Mouse (Mus musculus): ENCODE measurements at regions not wholly inside any gene's neighbourhood (a gene's known extent, or its start where the extent isn't known, plus 50 kb on each side); places are given as distances from the start of the nearest gene placed in this dataset.

GRCm38 (mm10) chr12:15222497-15223170 lies 594.1 kb downstream of the Trib2 start:
- ATAC-seq (ENCODE audit: extremely low read depth, insufficient number of reproducible peaks, low FRiP score, poor library complexity, severe bottlenecking): no peak

DNA sequence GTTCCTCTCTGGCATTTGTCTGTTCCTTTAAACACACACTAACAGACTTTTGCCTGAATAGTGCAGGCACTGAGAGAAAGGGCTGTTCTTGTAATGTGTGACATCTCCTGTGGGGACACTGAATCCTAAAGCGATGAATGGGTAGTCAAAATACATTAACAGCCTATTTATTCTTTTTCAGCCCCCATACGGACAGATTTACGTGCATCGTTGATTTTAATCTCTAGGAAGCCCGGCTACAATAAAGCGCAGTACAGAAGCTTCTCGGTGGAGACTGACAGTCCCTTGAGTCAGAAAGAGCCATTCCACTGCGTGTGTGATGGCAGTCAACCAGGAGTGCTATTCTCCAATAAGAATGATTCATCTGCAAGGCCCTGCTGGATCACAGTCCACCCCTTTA lies 598.2 kb downstream of the Trib2 start:
- ATAC-seq (ENCODE audit: extremely low read depth, insufficient number of reproducible peaks, low FRiP score, poor library complexity, severe bottlenecking): no peak

DNA sequence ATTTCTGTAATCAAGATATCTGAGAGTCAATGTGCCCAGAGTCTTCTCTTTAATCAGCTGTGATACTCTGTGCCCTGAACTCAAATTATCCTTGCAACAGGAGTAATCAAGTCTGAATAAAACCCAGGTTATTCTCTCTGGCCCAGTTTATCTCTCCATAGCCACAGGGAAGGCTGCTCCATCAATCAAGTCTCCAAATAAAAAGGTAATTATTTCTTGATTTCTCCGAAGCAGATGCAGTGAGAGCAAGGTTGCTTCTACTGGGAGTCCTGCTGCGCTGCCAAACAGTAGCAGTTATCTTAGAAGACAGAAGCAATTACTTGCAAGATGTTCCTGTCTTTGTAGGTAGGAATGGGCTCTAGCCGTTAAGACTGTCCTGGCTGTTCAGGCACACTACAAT lies 600.5 kb downstream of the Trib2 start:
- no peak for ATAC-seq (ENCODE audit: extremely low read depth, insufficient number of reproducible peaks, low FRiP score, poor library complexity, severe bottlenecking)

DNA sequence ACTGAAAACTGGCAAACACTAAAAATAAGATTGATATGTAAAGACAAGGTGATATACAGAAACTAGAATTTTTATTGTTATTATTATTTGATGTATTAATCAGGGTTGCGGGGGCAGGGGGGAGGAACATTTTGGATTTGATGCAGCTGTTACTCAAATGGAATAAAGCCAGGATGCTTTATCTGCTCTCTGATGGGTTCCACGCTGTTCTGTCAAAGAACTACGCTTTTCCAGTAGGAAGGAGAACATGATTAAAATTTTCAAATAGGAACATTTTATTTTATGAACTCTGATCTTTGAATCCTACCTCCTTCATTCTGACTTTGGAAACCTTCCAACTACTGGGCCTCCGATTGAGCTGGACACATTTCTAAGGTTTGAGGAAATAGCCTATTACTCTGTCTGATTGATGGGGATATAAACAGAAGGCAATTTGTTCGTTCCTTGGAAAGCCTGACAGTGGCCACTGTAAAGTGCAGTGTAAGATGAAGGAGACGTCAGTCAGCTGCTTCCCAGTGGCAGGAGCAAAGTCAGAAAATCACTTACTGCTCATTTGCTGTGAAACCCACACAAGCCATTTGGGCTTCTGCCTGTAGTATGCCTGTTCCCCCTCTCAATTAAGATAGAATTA lies 642.2 kb downstream of the Trib2 start:
- ATAC-seq (ENCODE audit: extremely low read depth, insufficient number of reproducible peaks, low FRiP score, poor library complexity, severe bottlenecking): no peak

DNA sequence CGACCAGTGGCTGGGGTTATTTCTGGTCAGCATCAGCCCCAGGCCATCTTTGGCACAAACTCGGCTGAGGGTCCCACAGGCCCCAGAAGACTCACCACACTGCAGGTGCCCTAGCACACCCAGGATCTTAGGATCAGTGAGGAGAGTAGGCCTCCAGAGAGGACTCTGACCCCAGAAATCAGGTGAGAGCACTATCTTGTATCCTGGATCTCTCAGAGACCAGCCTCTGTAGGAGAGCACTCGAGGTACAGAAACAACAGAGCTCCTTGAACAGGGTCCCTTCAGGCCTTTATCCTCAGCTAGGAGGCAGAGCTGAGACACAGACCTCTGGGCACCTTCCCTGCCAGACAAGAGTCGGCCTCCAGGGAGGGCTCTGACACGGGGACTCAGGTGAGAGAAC lies 654.1 kb downstream of the Trib2 start:
- no peak for ATAC-seq (ENCODE audit: extremely low read depth, insufficient number of reproducible peaks, low FRiP score, poor library complexity, severe bottlenecking)

GRCm38 (mm10) chr12:15161864-15162263 lies 654.9 kb downstream of the Trib2 start:
- ATAC-seq (ENCODE audit: extremely low read depth, insufficient number of reproducible peaks, low FRiP score, poor library complexity, severe bottlenecking): no peak

DNA sequence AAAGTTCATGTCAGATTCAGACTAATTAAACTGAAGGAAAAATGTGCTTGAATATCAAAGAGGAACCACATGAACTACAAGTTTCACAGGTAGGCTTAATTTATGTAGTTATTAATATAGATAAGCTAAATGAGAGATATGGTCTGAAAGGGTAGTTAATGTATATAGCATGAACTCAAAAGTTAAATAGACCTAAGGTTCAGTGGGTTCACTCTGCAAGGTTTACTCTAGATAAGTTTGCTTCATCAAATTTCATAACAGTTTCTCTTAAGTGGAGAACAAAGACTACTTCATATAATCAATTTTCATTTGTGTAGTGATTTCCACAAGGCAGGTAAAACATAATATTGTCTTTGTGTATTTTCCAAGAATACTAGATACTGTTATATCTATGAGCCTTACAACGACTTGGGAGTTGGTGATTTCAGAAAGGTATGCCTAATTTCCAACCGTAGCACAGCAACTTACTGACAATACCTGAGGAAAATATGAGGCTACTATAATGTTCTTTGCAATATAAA lies 656.2 kb downstream of the Trib2 start:
- no peak for ATAC-seq (ENCODE audit: extremely low read depth, insufficient number of reproducible peaks, low FRiP score, poor library complexity, severe bottlenecking)

DNA sequence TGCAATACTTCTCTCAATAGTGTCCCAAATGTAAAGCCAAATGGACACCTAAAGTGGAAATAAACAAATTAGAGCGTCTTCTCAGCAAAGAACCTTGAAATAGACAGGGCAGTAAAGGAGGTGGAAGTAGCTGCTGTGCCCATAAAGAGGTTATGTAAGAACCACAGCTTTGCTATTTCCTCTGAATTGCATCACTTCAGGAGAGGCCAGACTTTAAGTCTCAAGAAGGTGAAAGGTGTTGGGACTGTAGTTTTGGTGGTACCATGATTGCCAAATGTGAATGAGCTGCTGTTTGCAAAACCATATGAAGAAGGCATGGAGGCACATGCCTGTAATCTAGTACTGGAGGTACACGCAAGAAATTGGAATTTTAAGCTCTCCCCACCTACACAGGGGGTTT lies 670.3 kb downstream of the Trib2 start:
- no peak for ATAC-seq (ENCODE audit: extremely low read depth, insufficient number of reproducible peaks, low FRiP score, poor library complexity, severe bottlenecking)

- no peak for ATAC-seq (ENCODE audit: extremely low read depth, insufficient number of reproducible peaks, low FRiP score, poor library complexity, severe bottlenecking)
Measured at GRCm38 (mm10) chr12:15137039-15137438, 679.7 kb downstream of the Trib2 start.

- ATAC-seq (ENCODE audit: extremely low read depth, insufficient number of reproducible peaks, low FRiP score, poor library complexity, severe bottlenecking): no peak
Measured at GRCm38 (mm10) chr12:15124179-15124578, 692.5 kb downstream of the Trib2 start.

- no peak for ATAC-seq (ENCODE audit: extremely low read depth, insufficient number of reproducible peaks, low FRiP score, poor library complexity, severe bottlenecking)
Measured at GRCm38 (mm10) chr12:15122586-15123212, 694.0 kb downstream of the Trib2 start.

DNA sequence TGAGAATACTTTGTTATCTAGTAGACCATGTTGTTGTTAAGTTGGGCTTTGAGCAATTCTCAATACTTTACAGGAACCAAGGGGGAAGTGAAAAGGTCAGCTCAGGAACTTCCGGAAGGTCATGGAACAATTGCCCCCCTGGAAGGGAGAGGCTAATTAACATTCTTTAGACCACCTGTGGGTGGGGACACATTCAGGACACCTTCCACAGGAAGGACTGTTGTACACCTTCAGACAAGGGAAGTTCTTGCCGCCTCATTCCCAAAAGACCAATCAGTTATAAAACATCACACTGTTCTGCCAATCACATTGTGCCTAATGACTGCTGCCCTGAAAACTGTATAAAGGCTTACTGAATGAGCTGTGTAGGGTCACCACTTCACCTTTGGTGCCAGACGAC lies 701.2 kb downstream of the Trib2 start:
- no peak for ATAC-seq (ENCODE audit: extremely low read depth, insufficient number of reproducible peaks, low FRiP score, poor library complexity, severe bottlenecking)

- ATAC-seq (ENCODE audit: extremely low read depth, insufficient number of reproducible peaks, low FRiP score, poor library complexity, severe bottlenecking): no peak
Measured at GRCm38 (mm10) chr12:15114793-15115192, 701.9 kb downstream of the Trib2 start.

DNA sequence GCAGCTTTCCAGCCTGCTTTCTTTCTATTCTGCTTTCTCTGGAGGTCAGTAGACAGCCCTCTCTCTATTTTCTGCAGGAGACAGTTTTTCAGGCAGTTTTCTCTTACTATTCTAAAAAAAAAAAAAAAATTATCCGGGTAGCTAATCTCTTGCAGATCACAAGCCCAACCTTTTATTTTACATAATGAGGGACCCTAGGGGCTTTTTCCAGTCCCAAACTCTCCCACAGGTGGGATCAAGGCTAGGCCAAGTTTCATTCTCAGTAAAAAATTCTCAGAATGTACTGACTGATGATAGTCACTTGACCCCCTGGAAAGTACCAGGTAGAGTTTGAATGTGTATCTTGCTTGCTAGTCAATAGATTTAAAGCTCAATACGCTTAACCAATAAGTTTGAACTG lies 705.7 kb downstream of the Trib2 start:
- ATAC-seq (ENCODE audit: extremely low read depth, insufficient number of reproducible peaks, low FRiP score, poor library complexity, severe bottlenecking): no peak

GRCm38 (mm10) chr12:15104876-15105275 lies 711.8 kb downstream of the Trib2 start:
- ATAC-seq (ENCODE audit: extremely low read depth, insufficient number of reproducible peaks, low FRiP score, poor library complexity, severe bottlenecking): no peak

GRCm38 (mm10) chr12:15078615-15079014 lies 738.1 kb downstream of the Trib2 start:
- ATAC-seq (ENCODE audit: extremely low read depth, insufficient number of reproducible peaks, low FRiP score, poor library complexity, severe bottlenecking): no peak

DNA sequence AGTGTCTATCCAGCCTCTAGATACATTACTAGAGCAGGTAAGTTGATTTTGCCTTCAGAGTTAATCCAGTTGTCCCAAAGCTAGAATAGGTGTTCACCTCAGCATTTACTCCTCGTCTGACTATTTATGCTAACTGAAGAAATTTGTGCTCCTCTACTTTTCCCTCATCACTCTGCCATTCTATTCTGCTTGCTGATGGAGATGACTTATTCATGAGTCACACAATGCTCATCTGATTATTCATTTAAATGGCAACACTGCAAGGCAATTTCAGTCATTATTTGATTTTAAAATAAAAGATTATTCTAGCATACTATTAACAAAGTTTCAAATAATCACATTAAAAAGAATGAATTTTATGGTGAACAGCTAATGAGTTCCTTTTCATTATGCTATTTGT lies 752.4 kb downstream of the Trib2 start:
- no peak for ATAC-seq (ENCODE audit: extremely low read depth, insufficient number of reproducible peaks, low FRiP score, poor library complexity, severe bottlenecking)

DNA sequence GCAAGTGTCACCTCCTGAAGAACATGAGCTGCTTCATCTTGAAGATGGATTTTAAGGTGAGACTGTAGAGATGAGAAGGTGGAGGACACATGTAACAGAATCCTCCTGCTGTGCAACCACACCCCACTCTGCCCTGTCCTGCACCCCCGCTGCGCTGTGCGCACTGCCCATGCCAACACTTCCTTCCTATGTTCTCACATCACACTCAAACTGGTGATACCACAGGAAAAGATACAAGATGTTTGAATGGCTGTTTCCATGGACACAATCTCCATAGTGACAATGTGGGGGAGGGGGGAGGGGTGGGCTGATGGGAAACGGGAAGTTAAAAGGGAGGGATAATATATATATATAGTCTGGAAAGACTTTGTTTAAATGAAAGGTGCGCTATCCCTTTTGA lies 765.3 kb downstream of the Trib2 start:
- no peak for ATAC-seq (ENCODE audit: extremely low read depth, insufficient number of reproducible peaks, low FRiP score, poor library complexity, severe bottlenecking)

DNA sequence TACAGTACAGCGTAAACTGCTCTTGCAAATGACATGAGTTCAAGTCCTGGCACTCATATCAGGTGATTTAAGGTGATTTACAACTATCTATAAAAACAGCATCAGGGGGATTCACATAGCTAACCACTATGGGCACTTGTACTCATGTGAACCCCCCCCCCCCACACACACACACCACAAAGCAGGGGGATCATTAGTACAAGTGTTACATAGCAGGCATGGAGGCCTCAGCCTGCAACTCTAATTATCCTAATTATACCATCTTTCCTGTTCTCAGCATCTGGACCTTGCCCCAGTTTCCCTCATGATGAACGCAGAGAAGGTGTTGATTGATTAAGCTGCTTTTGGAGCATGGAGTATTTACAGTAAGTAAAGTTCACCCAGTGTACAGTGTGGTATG lies 773.5 kb downstream of the Trib2 start:
- ATAC-seq (ENCODE audit: extremely low read depth, insufficient number of reproducible peaks, low FRiP score, poor library complexity, severe bottlenecking): no peak

- ATAC-seq (ENCODE audit: extremely low read depth, insufficient number of reproducible peaks, low FRiP score, poor library complexity, severe bottlenecking): no peak
Measured at GRCm38 (mm10) chr12:15011091-15011490, 805.6 kb downstream of the Trib2 start.
